Comparison of ENCODE assay signal across 12 mouse cellular contexts in genomic region chr11:112107314-112107713, GRCm38 (mm10).
DNase-seq lines count a peak whose midpoint lies in the region; ATAC-seq lines count a peak whose summit lies in the region.
"Had no signal": no experiment of that assay in that cellular context is flagged by ENCODE, and none has a peak within 500 bp of the region (broad histone marks: within the 10 kb centered on the region; RNA-seq: fewer than 3 reads in every experiment).

No protein-coding gene starts in this region.

- DNase-seq in embryonic facial prominence, embryonic 14.5 days (ENCODE audit: low spot score), result peak; percentile 22
- DNase-seq in embryonic facial prominence, embryonic 10.5 days (ENCODE audit: low spot score), result no peak
- DNase-seq in left cerebral cortex, adult 11 months (ENCODE audit: low spot score), result peak; percentile 9
- no peak for DNase-seq in left cerebral cortex, postnatal 4 days
- peak; percentile 19 for DNase-seq in MN1 (ENCODE audit: low spot score)
- peak; percentile 19 to 20 for DNase-seq in left cerebral cortex, postnatal 36 days (ENCODE audit: low spot score in 2 of 2)
- DNase-seq in neural tube, embryonic 10.5 days (ENCODE audit: extremely low spot score, low spot score), result no peak
- DNase-seq in cerebellum, adult 9-10 months, result no peak
- DNase-seq: heart, adult 18-20 months; thymus, adult 2 months had no signal

- H3K9me3 ChIP-seq in embryonic facial prominence, embryonic 14.5 days (ENCODE audit: control insufficient read depth, low read length), result no peaks in the 10 kb centered on the region
- H3K9me3 ChIP-seq in embryonic facial prominence, embryonic 10.5 days, result no peaks in the 10 kb centered on the region
- H3K9me3 ChIP-seq: neural tube, embryonic 15.5 days had no signal

- H3K27ac ChIP-seq in embryonic facial prominence, embryonic 14.5 days (replicated peaks; ENCODE audit: low read depth, low read length), result no peak overlapping the region; the same call in 1 of the 2 replicates
- H3K27ac ChIP-seq in embryonic facial prominence, embryonic 10.5 days (replicated peaks), result no peak overlapping the region
- H3K27ac ChIP-seq: neural tube, embryonic 15.5 days had no signal

- no peak for ATAC-seq in embryonic facial prominence, embryonic 14.5 days (ENCODE audit: low read depth)
- ATAC-seq: midbrain, embryonic 16.5 days had no signal

- H3K4me2 ChIP-seq in embryonic facial prominence, embryonic 14.5 days (ENCODE audit: low read depth, low read length), result no peak overlapping the region
- H3K4me2 ChIP-seq: neural tube, embryonic 15.5 days had no signal

- 50% methylated on average over 7 of the region's 7 CpGs for WGBS in embryonic facial prominence, embryonic 14.5 days
- WGBS in embryonic facial prominence, embryonic 10.5 days, result 90% methylated on average over 7 of the region's 7 CpGs

- H3K36me3 ChIP-seq in embryonic facial prominence, embryonic 14.5 days (ENCODE audit: control insufficient read depth, insufficient read depth, low read length), result no peaks in the 10 kb centered on the region
- no peaks in the 10 kb centered on the region for H3K36me3 ChIP-seq in embryonic facial prominence, embryonic 10.5 days (replicated peaks)
- H3K36me3 ChIP-seq: neural tube, embryonic 15.5 days had no signal

- H3K4me3 ChIP-seq in embryonic facial prominence, embryonic 14.5 days (ENCODE audit: low read depth, low read length), result no peak overlapping the region
- H3K4me3 ChIP-seq in embryonic facial prominence, embryonic 10.5 days, result no peak overlapping the region
- H3K4me3 ChIP-seq: neural tube, embryonic 15.5 days had no signal

- H3K9ac ChIP-seq in embryonic facial prominence, embryonic 14.5 days (ENCODE audit: low read depth, low read length), result no peak overlapping the region
- H3K9ac ChIP-seq: neural tube, embryonic 15.5 days had no signal

- 0 out of 2 replicates have a peak, but pooled peaks cover 3% of the 10 kb centered on the region for H3K4me1 ChIP-seq in embryonic facial prominence, embryonic 14.5 days (ENCODE audit: control insufficient read depth, insufficient read depth, low read length)
- peaks cover 7% of the 10 kb centered on the region for H3K4me1 ChIP-seq in embryonic facial prominence, embryonic 10.5 days

- intact Hi-C loops in left cerebral cortex, postnatal 4 days (cut with DNase I), result no loop called here
- intact Hi-C loops in left cerebral cortex, postnatal 36 days (cut with DNase I), result loop anchor here (10.0 kb wide), 1 partner anchor 453 kb away; no protein-coding TSS in a partner anchor

- H3K27me3 ChIP-seq in embryonic facial prominence, embryonic 14.5 days (replicated peaks; ENCODE audit: control insufficient read depth, insufficient read depth, low read length), result no peaks in the 10 kb centered on the region
- H3K27me3 ChIP-seq in embryonic facial prominence, embryonic 10.5 days (replicated peaks; ENCODE audit: low read depth, poor library complexity, severe bottlenecking), result no peaks in the 10 kb centered on the region
- H3K27me3 ChIP-seq: neural tube, embryonic 15.5 days had no signal

Comparison
In these comparisons a context has a peak if more than half of its experiments do, and no peak if none do; other contexts are left out.
1. DNase-seq: peak in embryonic facial prominence, embryonic 14.5 days (single experiment), left cerebral cortex, adult 11 months (single experiment), MN1 (single experiment) and left cerebral cortex, postnatal 36 days (2 of 2); none in embryonic facial prominence, embryonic 10.5 days (single experiment), left cerebral cortex, postnatal 4 days (single experiment), neural tube, embryonic 10.5 days (single experiment) and cerebellum, adult 9-10 months (single experiment).